Mouse (Mus musculus): ENCODE data around the gene Cd59a. TPM values are rescaled to one million over a fixed set of nuclear protein-coding genes. Genes with fewer than 3 reads are reported as not detected.

Cd59a gene
- polyA plus RNA-seq, 1 experiment from 2014 or later: 101 TPM

- no peak overlapping the region for H3K4me3 ChIP-seq (ENCODE audit: low read depth, low read length)
- peaks cover 8% of the 10 kb centered on the region for H3K4me1 ChIP-seq (ENCODE audit: control insufficient read depth, low read depth, low read length)
- no peak overlapping the region for H3K27ac ChIP-seq (ENCODE audit: low read length)
- 0 out of 2 replicates have a peak, but pooled peaks cover 3% of the 10 kb centered on the region for H3K9me3 ChIP-seq (replicated peaks; ENCODE audit: control insufficient read depth, low read length)
- no peak overlapping the region for H3K4me2 ChIP-seq (ENCODE audit: low read depth, low read length)
- H3K9ac ChIP-seq (ENCODE audit: low read depth, low read length): no peak overlapping the region
- no peak for ATAC-seq (ENCODE audit: low read depth)
- no peaks in the 10 kb centered on the region for H3K36me3 ChIP-seq (ENCODE audit: control insufficient read depth, insufficient read depth)
- 60% methylated on average over 8 of the region's 8 CpGs for WGBS (ENCODE audit: insufficient replicate concordance)
- 0 out of 2 replicates have a peak, but pooled peaks cover 3% of the 10 kb centered on the region for H3K27me3 ChIP-seq (ENCODE audit: control insufficient read depth, insufficient read depth, low read depth, low read length)
Observed at GRCm38 (mm10) chr2:104142140-104142539, 46.5 kb downstream of the Cd59a start.

DNA sequence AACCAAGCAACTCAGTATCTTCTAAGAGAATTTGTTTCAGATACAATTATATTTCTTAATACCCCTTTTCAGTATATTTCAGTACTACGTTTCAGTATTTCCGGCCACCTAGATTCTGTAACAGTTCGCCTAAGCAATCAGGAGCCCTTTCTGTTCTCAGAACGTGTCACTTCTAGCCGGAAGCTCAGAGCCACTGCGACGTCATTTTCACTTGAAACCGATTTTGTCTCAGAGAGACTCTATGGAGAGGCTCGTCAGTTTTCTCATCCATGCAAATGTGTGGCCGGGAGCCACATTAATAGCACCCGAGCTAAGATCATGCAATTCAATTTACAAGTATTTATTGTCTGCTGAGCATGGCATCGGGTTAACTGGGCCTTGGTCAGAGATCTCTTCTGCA is 48.4 kb downstream of the Cd59a start:
- Histone ChIP-seq H3K4me1 (ENCODE audit: control insufficient read depth, low read depth, low read length) (peaks cover 8% of the 10 kb centered on the region), H3K4me2 (ENCODE audit: low read depth, low read length) (no peak overlapping the region), H3K27me3 (ENCODE audit: control insufficient read depth, insufficient read depth, low read depth, low read length) (0 out of 2 replicates have a peak, but pooled peaks cover 6% of the 10 kb centered on the region), H3K4me3 (ENCODE audit: low read depth, low read length) (no peak overlapping the region), H3K27ac (ENCODE audit: low read length) (no peak overlapping the region), H3K9ac (ENCODE audit: low read depth, low read length) (no peak overlapping the region), H3K9me3 (replicated peaks; ENCODE audit: control insufficient read depth, low read length) (no peaks in the 10 kb centered on the region), H3K36me3 (ENCODE audit: control insufficient read depth, insufficient read depth) (no peaks in the 10 kb centered on the region)
- 74% methylated on average over 12 of the region's 12 CpGs for WGBS (ENCODE audit: insufficient replicate concordance)
- ATAC-seq (ENCODE audit: low read depth): no peak

- H3K4me2 ChIP-seq (ENCODE audit: low read depth, low read length): no peak overlapping the region
- ATAC-seq (ENCODE audit: low read depth): peak; percentile 67
- WGBS (ENCODE audit: insufficient replicate concordance): 26% methylated on average over 1 of the region's 1 CpGs
- H3K36me3 ChIP-seq (ENCODE audit: control insufficient read depth, insufficient read depth): no peaks in the 10 kb centered on the region
- H3K27ac ChIP-seq (ENCODE audit: low read length): no peak overlapping the region
- 0 out of 2 replicates have a peak, but pooled peaks cover 6% of the 10 kb centered on the region for H3K27me3 ChIP-seq (ENCODE audit: control insufficient read depth, insufficient read depth, low read depth, low read length)
- no peak overlapping the region for H3K4me3 ChIP-seq (ENCODE audit: low read depth, low read length)
- no peaks in the 10 kb centered on the region for H3K9me3 ChIP-seq (replicated peaks; ENCODE audit: control insufficient read depth, low read length)
- no peak overlapping the region for H3K9ac ChIP-seq (ENCODE audit: low read depth, low read length)
- H3K4me1 ChIP-seq (ENCODE audit: control insufficient read depth, low read depth, low read length): peaks cover 8% of the 10 kb centered on the region
Observed at GRCm38 (mm10) chr2:104145983-104146382, 50.4 kb downstream of the Cd59a start.

GRCm38 (mm10) chr2:104147910-104148561 is 52.4 kb downstream of the Cd59a start:
- Histone ChIP-seq H3K9me3 (replicated peaks; ENCODE audit: control insufficient read depth, low read length) (no peaks in the 10 kb centered on the region), H3K4me1 (ENCODE audit: control insufficient read depth, low read depth, low read length) (peaks cover 8% of the 10 kb centered on the region), H3K4me2 (ENCODE audit: low read depth, low read length) (no peak overlapping the region), H3K36me3 (ENCODE audit: control insufficient read depth, insufficient read depth) (no peaks in the 10 kb centered on the region), H3K4me3 (ENCODE audit: low read depth, low read length) (no peak overlapping the region), H3K9ac (ENCODE audit: low read depth, low read length) (no peak overlapping the region), H3K27me3 (ENCODE audit: control insufficient read depth, insufficient read depth, low read depth, low read length) (0 out of 2 replicates have a peak, but pooled peaks cover 6% of the 10 kb centered on the region), H3K27ac (ENCODE audit: low read length) (no peak overlapping the region)
- no peak for ATAC-seq (ENCODE audit: low read depth)
- 58% methylated on average over 4 of the region's 4 CpGs for WGBS (ENCODE audit: insufficient replicate concordance)

- Histone ChIP-seq H3K4me3 (ENCODE audit: low read depth, low read length) (no peak overlapping the region), H3K4me2 (ENCODE audit: low read depth, low read length) (no peak overlapping the region), H3K9me3 (replicated peaks; ENCODE audit: control insufficient read depth, low read length) (no peaks in the 10 kb centered on the region), H3K4me1 (ENCODE audit: control insufficient read depth, low read depth, low read length) (peaks cover 3% of the 10 kb centered on the region), H3K27ac (ENCODE audit: low read length) (no peak overlapping the region), H3K9ac (ENCODE audit: low read depth, low read length) (no peak overlapping the region), H3K36me3 (ENCODE audit: control insufficient read depth, insufficient read depth) (no peaks in the 10 kb centered on the region), H3K27me3 (ENCODE audit: control insufficient read depth, insufficient read depth, low read depth, low read length) (0 out of 2 replicates have a peak, but pooled peaks cover 6% of the 10 kb centered on the region)
- ATAC-seq (ENCODE audit: low read depth): no peak
- 54% methylated on average over 6 of the region's 6 CpGs for WGBS (ENCODE audit: insufficient replicate concordance)
Observed at GRCm38 (mm10) chr2:104150608-104151397, 55.2 kb downstream of the Cd59a start.

GRCm38 (mm10) chr2:104153345-104153744 is 57.7 kb downstream of the Cd59a start:
- H3K36me3 ChIP-seq (ENCODE audit: control insufficient read depth, insufficient read depth): no peaks in the 10 kb centered on the region
- ATAC-seq (ENCODE audit: low read depth): no peak
- no peaks in the 10 kb centered on the region for H3K4me1 ChIP-seq (ENCODE audit: control insufficient read depth, low read depth, low read length)
- WGBS (ENCODE audit: insufficient replicate concordance): 62% methylated on average over 4 of the region's 4 CpGs
- no peaks in the 10 kb centered on the region for H3K9me3 ChIP-seq (replicated peaks; ENCODE audit: control insufficient read depth, low read length)
- H3K4me2 ChIP-seq (ENCODE audit: low read depth, low read length): no peak overlapping the region
- H3K9ac ChIP-seq (ENCODE audit: low read depth, low read length): no peak overlapping the region
- no peaks in the 10 kb centered on the region for H3K27me3 ChIP-seq (ENCODE audit: control insufficient read depth, insufficient read depth, low read depth, low read length)
- H3K4me3 ChIP-seq (ENCODE audit: low read depth, low read length): no peak overlapping the region
- no peak overlapping the region for H3K27ac ChIP-seq (ENCODE audit: low read length)

- Histone ChIP-seq H3K9ac (ENCODE audit: low read depth, low read length) (no peak overlapping the region), H3K4me2 (ENCODE audit: low read depth, low read length) (no peak overlapping the region), H3K27me3 (ENCODE audit: control insufficient read depth, insufficient read depth, low read depth, low read length) (no peaks in the 10 kb centered on the region), H3K9me3 (replicated peaks; ENCODE audit: control insufficient read depth, low read length) (no peaks in the 10 kb centered on the region), H3K4me1 (ENCODE audit: control insufficient read depth, low read depth, low read length) (no peaks in the 10 kb centered on the region), H3K36me3 (ENCODE audit: control insufficient read depth, insufficient read depth) (no peaks in the 10 kb centered on the region), H3K4me3 (ENCODE audit: low read depth, low read length) (no peak overlapping the region), H3K27ac (ENCODE audit: low read length) (no peak overlapping the region)
- no peak for ATAC-seq (ENCODE audit: low read depth)
- 58% methylated on average over 3 of the region's 3 CpGs for WGBS (ENCODE audit: insufficient replicate concordance)
Observed at GRCm38 (mm10) chr2:104153876-104154275, 58.3 kb downstream of the Cd59a start.

- no peak for ATAC-seq (ENCODE audit: low read depth)
- H3K36me3 ChIP-seq (ENCODE audit: control insufficient read depth, insufficient read depth): no peaks in the 10 kb centered on the region
- H3K27ac ChIP-seq (ENCODE audit: low read length): no peak overlapping the region
- H3K9ac ChIP-seq (ENCODE audit: low read depth, low read length): no peak overlapping the region
- WGBS (ENCODE audit: insufficient replicate concordance): 78% methylated on average over 4 of the region's 4 CpGs
- H3K4me3 ChIP-seq (ENCODE audit: low read depth, low read length): no peak overlapping the region
- no peaks in the 10 kb centered on the region for H3K4me1 ChIP-seq (ENCODE audit: control insufficient read depth, low read depth, low read length)
- H3K4me2 ChIP-seq (ENCODE audit: low read depth, low read length): no peak overlapping the region
- H3K9me3 ChIP-seq (replicated peaks; ENCODE audit: control insufficient read depth, low read length): no peaks in the 10 kb centered on the region
- no peaks in the 10 kb centered on the region for H3K27me3 ChIP-seq (ENCODE audit: control insufficient read depth, insufficient read depth, low read depth, low read length)
Observed at GRCm38 (mm10) chr2:104157831-104158230, 62.2 kb downstream of the Cd59a start.

- H3K36me3 ChIP-seq (ENCODE audit: control insufficient read depth, insufficient read depth): no peaks in the 10 kb centered on the region
- no peak for ATAC-seq (ENCODE audit: low read depth)
- no peaks in the 10 kb centered on the region for H3K9me3 ChIP-seq (replicated peaks; ENCODE audit: control insufficient read depth, low read length)
- H3K4me1 ChIP-seq (ENCODE audit: control insufficient read depth, low read depth, low read length): no peaks in the 10 kb centered on the region
- 60% methylated on average over 7 of the region's 7 CpGs for WGBS (ENCODE audit: insufficient replicate concordance)
- H3K27ac ChIP-seq (ENCODE audit: low read length): no peak overlapping the region
- no peak overlapping the region for H3K4me3 ChIP-seq (ENCODE audit: low read depth, low read length)
- no peak overlapping the region for H3K9ac ChIP-seq (ENCODE audit: low read depth, low read length)
- H3K4me2 ChIP-seq (ENCODE audit: low read depth, low read length): no peak overlapping the region
- H3K27me3 ChIP-seq (ENCODE audit: control insufficient read depth, insufficient read depth, low read depth, low read length): no peaks in the 10 kb centered on the region
Observed at GRCm38 (mm10) chr2:104163418-104163817, 67.8 kb downstream of the Cd59a start.

Measured in liver, embryonic 16.5 days (tissue).